Mouse (Mus musculus): ENCODE data around the gene Vsig2.

- TF ChIP-seq GATA1 (IDR thresholded peaks at IDR 0.05; ENCODE audit: borderline replicate concordance, low read length) (no peak), FLI1 (IDR thresholded peaks at IDR 0.05; ENCODE audit: low read length) (no peak)
Observed at GRCm38 (mm10) chr9:37560617-37561016, 21.6 kb downstream of the Vsig2 start.

All from megakaryocyte, embryonic 14.5 days (primary cell).